Mouse (Mus musculus) megakaryocyte, embryonic 14.5 days (primary cell): ENCODE results near the gene Brinp2.

Experiments
- FLI1 ChIP-seq: IDR thresholded peaks from 2 replicates; pipeline ENCODE4 v1.6.1; 2012; ENCODE audit warnings: low read length, inconsistent platforms, mixed read lengths
- GATA1 ChIP-seq: IDR thresholded peaks from 3 replicates; pipeline ENCODE4 v1.6.1; 2012; ENCODE audit warnings: mixed read lengths, low read length, inconsistent platforms, borderline replicate concordance

GRCm38 (mm10) chr1:158221048-158221447, 135.1 kb downstream of the Brinp2 start:
- TF ChIP-seq GATA1 (no peak), FLI1 (no peak)
